Mouse (Mus musculus) kidney, adult 2 months (tissue): ENCODE measurements around the gene Olfr857. TPM values are rescaled to one million over a fixed set of nuclear protein-coding genes. Genes with fewer than 3 reads are reported as not detected.
"Not testable (repeated sequence)": the region's sequence is repeated elsewhere in the genome, so short reads cannot be mapped to it uniquely, and the experiment has no call there.

Experiments
- DNase-seq: peaks from one replicate; pipeline ENCODE4 v3.0.0; 2021
- H3K27ac ChIP-seq: fragments of 200-500 bp; 2 replicates; pipeline ENCODE4 v1.5.1; 2012; ENCODE audit warnings: low read depth, low read length, control low read depth, inconsistent platforms; ENCODE audit not compliant: insufficient read depth
- H3K27me3 ChIP-seq: fragments of 200-500 bp; replicated peaks from 2 replicates; pipeline ENCODE4 v1.6.1; 2012; ENCODE audit warnings: mild to moderate bottlenecking, moderate library complexity, low read length, inconsistent platforms; ENCODE audit not compliant: control insufficient read depth, insufficient read depth
- H3K36me3 ChIP-seq: fragments of 200-500 bp; 2 replicates; pipeline ENCODE4 v1.6.1; 2012; ENCODE audit warnings: mild to moderate bottlenecking, moderate library complexity, low read length, inconsistent platforms; ENCODE audit not compliant: control insufficient read depth, insufficient read depth
- H3K4me1 ChIP-seq: fragments of 200-500 bp; 2 replicates; pipeline ENCODE4 v1.6.1; 2011; ENCODE audit warnings: low read length; ENCODE audit not compliant: control insufficient read depth, insufficient read depth
- H3K4me3 ChIP-seq: fragments of 200-500 bp; 2 replicates; pipeline ENCODE4 v1.5.1; 2011; ENCODE audit warnings: mild to moderate bottlenecking, low read depth, low read length, control low read depth; ENCODE audit not compliant: insufficient read depth
- CTCF ChIP-seq: fragments of 200-500 bp; conservative IDR thresholded peaks from 2 replicates; pipeline ENCODE4 v1.5.1; 2011; ENCODE audit warnings: low read depth, mild to moderate bottlenecking, control low read depth, low read length, moderate library complexity, mixed read lengths; ENCODE audit not compliant: insufficient read depth, insufficient read length
- POLR2A ChIP-seq: fragments of 200-500 bp; IDR thresholded peaks from one replicate; pipeline ENCODE4 v1.6.1; 2011; ENCODE audit warnings: low read depth, low read length, control low read depth
- WGBS: fragments of 180-500 bp; shearing (Covaris S2); methylation state at CpG from one replicate; pipeline ENCODE4 v1.1.7; 2018; 5-methylcytosine and 5-hydroxymethylcytosine counted together
- polyA plus RNA-seq: library from polyadenylated mRNA; depleted of rRNA; stranded (reverse); fragments of >200 nt; gene quantifications from 2 replicates; pipeline ENCODE4 v1.2.3, GENCODE M21; 2012; rRNA removed

The Olfr857 gene
- not detected in 2 replicates for polyA plus RNA-seq

- 89% methylated on average over 1 of the region's 1 CpGs for WGBS
- H3K27ac ChIP-seq, result no peak within 1 kb of the TSS
- no peaks in the 10 kb centered on the region for H3K27me3 ChIP-seq
- no peak for DNase-seq
- no peaks in the 10 kb centered on the region for H3K4me1 ChIP-seq
- H3K36me3 ChIP-seq, result no peaks in the 10 kb centered on the region
- no peak within 1 kb of the TSS for H3K4me3 ChIP-seq
- no peak for TF ChIP-seq POLR2A
- TF ChIP-seq CTCF, result no peak
Measured at GRCm38 (mm10) chr9:19709133-19709532, at the start of gene Olfr857. TSS of gene Olfr857 (plus strand) at chr9:19709433.

DNA sequence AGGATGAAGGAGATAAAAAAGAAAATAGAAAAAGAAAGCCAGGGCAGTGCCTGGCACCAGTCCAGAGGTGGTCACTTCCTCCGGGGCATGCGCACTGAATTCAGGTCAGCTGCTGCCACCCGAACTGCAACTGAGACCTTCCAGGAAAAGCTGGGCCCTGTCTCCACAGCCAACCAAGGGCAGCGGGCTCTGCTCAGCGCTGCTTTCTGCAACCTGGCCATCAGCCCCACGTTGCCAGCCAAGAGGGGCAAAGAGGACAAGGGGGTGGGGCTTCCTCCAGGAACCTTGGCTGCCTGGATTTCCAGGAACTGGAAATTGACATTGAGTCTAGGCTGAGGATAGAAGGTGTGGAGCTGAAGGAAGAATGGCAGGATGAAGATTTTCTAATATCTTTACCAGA lies 19.0 kb upstream of the Olfr857 start:
- Histone ChIP-seq H3K27me3 (no peaks in the 10 kb centered on the region), H3K27ac (no peak overlapping the region), H3K36me3 (no peaks in the 10 kb centered on the region), H3K4me1 (no peaks in the 10 kb centered on the region), H3K4me3 (no peak overlapping the region)
- TF ChIP-seq CTCF (no peak), POLR2A (no peak)
- WGBS, result 69% methylated on average over 6 of the region's 6 CpGs
- DNase-seq, result peak; percentile 55

GRCm38 (mm10) chr9:19691426-19691825 lies 17.8 kb upstream of the Olfr857 start:
- Histone ChIP-seq H3K4me3 (no peak overlapping the region), H3K27me3 (no peaks in the 10 kb centered on the region), H3K36me3 (no peaks in the 10 kb centered on the region), H3K4me1 (no peaks in the 10 kb centered on the region), H3K27ac (no peak overlapping the region)
- 68% methylated on average over 1 of the region's 1 CpGs for WGBS
- TF ChIP-seq POLR2A (no peak), CTCF (no peak)
- peak; percentile 50 for DNase-seq

DNA sequence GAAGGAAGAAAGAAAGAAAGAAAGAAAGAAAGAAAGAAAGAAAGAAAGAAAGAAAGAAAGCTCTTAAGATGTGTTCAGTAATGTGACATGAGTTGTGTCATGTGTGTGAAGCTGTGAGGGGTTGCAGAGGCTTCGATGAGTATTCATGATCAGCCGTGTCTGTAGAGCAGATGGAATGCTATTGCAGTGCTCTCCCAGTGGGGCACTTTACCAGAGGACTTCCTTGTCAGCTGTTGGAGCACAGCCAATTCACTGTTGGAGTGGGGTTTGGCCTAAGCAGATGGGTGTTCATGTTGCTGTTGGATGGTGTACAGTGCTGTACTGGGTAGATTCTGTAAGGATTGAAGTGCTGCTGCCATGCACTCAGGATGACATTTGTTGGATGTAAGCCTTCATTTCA lies 16.8 kb upstream of the Olfr857 start:
- no peak for TF ChIP-seq CTCF
- no peak for TF ChIP-seq POLR2A
- WGBS, result 76% methylated on average over 2 of the region's 2 CpGs

DNA sequence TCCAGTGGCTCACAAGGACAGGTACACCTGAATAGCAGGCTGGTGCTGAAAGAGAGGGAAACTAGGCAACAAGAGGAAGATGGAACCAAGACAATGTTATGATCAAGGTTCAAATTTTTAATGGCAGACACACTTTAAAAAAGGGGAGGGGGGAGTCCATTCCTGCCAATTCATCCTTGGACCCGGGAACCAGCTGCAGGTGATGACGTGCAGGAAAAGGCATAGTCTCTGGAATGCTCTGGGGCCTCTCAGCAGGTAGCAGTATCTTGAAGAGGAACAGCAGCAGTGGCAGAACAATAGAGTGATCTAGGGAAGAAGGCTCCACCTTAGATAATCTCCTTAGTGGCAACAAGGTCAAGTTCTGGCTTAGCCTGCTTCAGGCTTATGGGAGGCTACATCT lies 14.9 kb upstream of the Olfr857 start:
- DNase-seq, H3K27ac ChIP-seq: not testable (repeated sequence)
- WGBS, result 60% methylated on average over 2 of the region's 2 CpGs

More for the DNA sequence above, 16.8 kb upstream of the Olfr857 start:
- H3K4me3 ChIP-seq, result no peak overlapping the region
- no peaks in the 10 kb centered on the region for H3K27me3 ChIP-seq
- no peak for DNase-seq
- H3K4me1 ChIP-seq, result no peaks in the 10 kb centered on the region
- H3K27ac ChIP-seq, result no peak overlapping the region
- no peaks in the 10 kb centered on the region for H3K36me3 ChIP-seq

GRCm38 (mm10) chr9:19694898-19695379 lies 14.3 kb upstream of the Olfr857 start:
- not testable (repeated sequence) for DNase-seq, H3K27ac ChIP-seq, H3K27me3 ChIP-seq, H3K36me3 ChIP-seq, H3K4me1 ChIP-seq, H3K4me3 ChIP-seq
- WGBS, result 72% methylated on average over 9 of the region's 9 CpGs

More for the DNA sequence above, 14.9 kb upstream of the Olfr857 start:
- H3K4me3 ChIP-seq, H3K27me3 ChIP-seq, H3K4me1 ChIP-seq, H3K36me3 ChIP-seq: not testable (repeated sequence)

- H3K4me3 ChIP-seq, result not testable (repeated sequence)
Measured at GRCm38 (mm10) chr9:19704546-19704945, 4.7 kb upstream of the Olfr857 start.

More at GRCm38 (mm10) chr9:19704546-19704945, 4.7 kb upstream of the Olfr857 start:
- 71% methylated on average over 2 of the region's 2 CpGs for WGBS
- H3K27me3 ChIP-seq, H3K4me1 ChIP-seq, H3K36me3 ChIP-seq, H3K27ac ChIP-seq, DNase-seq: not testable (repeated sequence)

Other genes starting within 250 kb of the Olfr857 start
- not detected in 2 replicates for gene Olfr850, start 231.2 kb upstream of the Olfr857 start, polyA plus RNA-seq
- gene Olfr851, start 216.1 kb upstream of the Olfr857 start, polyA plus RNA-seq, result not detected in 2 replicates
- not detected in 2 replicates for gene Olfr853, start 168.4 kb upstream of the Olfr857 start, polyA plus RNA-seq
- not detected in 2 replicates for gene Olfr854, start 142.1 kb upstream of the Olfr857 start, polyA plus RNA-seq
- gene Olfr855, start 126.8 kb upstream of the Olfr857 start, polyA plus RNA-seq, result not detected in 2 replicates
- gene Zfp317, start 87.3 kb upstream of the Olfr857 start, polyA plus RNA-seq, result 8.0 and 8.1 TPM in 2 replicates
- not detected in 2 replicates for gene Olfr58, start 70.8 kb downstream of the Olfr857 start, polyA plus RNA-seq
- not detected in 2 replicates for gene Olfr859, start 95.5 kb downstream of the Olfr857 start, polyA plus RNA-seq
- not detected in 2 replicates for gene Olfr860, start 140.3 kb downstream of the Olfr857 start, polyA plus RNA-seq
- not detected in 2 replicates for gene Olfr862, start 178.6 kb downstream of the Olfr857 start, polyA plus RNA-seq
- gene Olfr77, start 207.4 kb downstream of the Olfr857 start, polyA plus RNA-seq, result not detected in 2 replicates